Mouse (Mus musculus) monocyte, adult 5-6 weeks (primary cell): ENCODE measurements around the gene Lbhd2. TPM values are rescaled to one million over a fixed set of nuclear protein-coding genes. Genes with fewer than 3 reads are reported as not detected.

ENCODE experiments used
- ATAC-seq: fragments of 153-309, 156-312 bp; replicated peaks from 2 replicates; pipeline ENCODE4 v1.8.0; 2017; ENCODE audit warnings: mild to moderate bottlenecking; ENCODE audit not compliant: low TSS enrichment, insufficient number of reproducible peaks, severe bottlenecking, poor library complexity, low FRiP score
- total RNA-seq: library from RNA; stranded (forward); fragments of 200-1000, 200-491, 200-594 nt; gene quantifications from 3 replicates; pipeline ENCODE4 v1.2.3, GENCODE M21; 2017

Gene Lbhd2
- total RNA-seq, 1 experiment from 2014 or later, result not detected

GRCm38 (mm10) chr12:111428961-111429911 lies 22.6 kb downstream of the Lbhd2 start:
- ATAC-seq, result no peak

- 0 out of 2 replicates have a peak, but pooled peaks have one; percentile 4 for ATAC-seq
These were observed 23.6 kb downstream of the Lbhd2 start for GRCm38 (mm10) chr12:111430049-111430867.

GRCm38 (mm10) chr12:111430868-111431817 lies 24.5 kb downstream of the Lbhd2 start:
- no peak for ATAC-seq

- ATAC-seq, result peak; percentile 36; the same call in 1 of the 2 replicates
These were observed 25.5 kb downstream of the Lbhd2 start for GRCm38 (mm10) chr12:111432097-111432496.

- ATAC-seq, result no peak
These were observed 26.2 kb downstream of the Lbhd2 start for GRCm38 (mm10) chr12:111432751-111433331.

GRCm38 (mm10) chr12:111434164-111434744 lies 27.6 kb downstream of the Lbhd2 start:
- no peak for ATAC-seq

GRCm38 (mm10) chr12:111434745-111435327 lies 28.2 kb downstream of the Lbhd2 start:
- no peak for ATAC-seq

- ATAC-seq, result no peak
These were observed 29.6 kb downstream of the Lbhd2 start for GRCm38 (mm10) chr12:111436170-111436569.

GRCm38 (mm10) chr12:111436640-111437039 lies 30.0 kb downstream of the Lbhd2 start:
- ATAC-seq, result no peak

- ATAC-seq, result peak; percentile 54; the same call in 1 of the 2 replicates
These were observed 30.8 kb downstream of the Lbhd2 start for GRCm38 (mm10) chr12:111437222-111437900.

- ATAC-seq, result no peak
These were observed 32.2 kb downstream of the Lbhd2 start for GRCm38 (mm10) chr12:111438850-111439249.

GRCm38 (mm10) chr12:111440701-111441373 lies 34.2 kb downstream of the Lbhd2 start:
- ATAC-seq, result no peak

GRCm38 (mm10) chr12:111441523-111441922 lies 34.9 kb downstream of the Lbhd2 start:
- ATAC-seq, result peak; percentile 23

GRCm38 (mm10) chr12:111442309-111443010 lies 35.9 kb downstream of the Lbhd2 start, which contains the start of gene Tnfaip2:
TSS of gene Tnfaip2 (plus strand) at chr12:111442469.
- peak; percentile 45 for ATAC-seq

GRCm38 (mm10) chr12:111443011-111443870 lies 36.6 kb downstream of the Lbhd2 start:
- ATAC-seq, result no peak
